In the genomic region with DNA sequence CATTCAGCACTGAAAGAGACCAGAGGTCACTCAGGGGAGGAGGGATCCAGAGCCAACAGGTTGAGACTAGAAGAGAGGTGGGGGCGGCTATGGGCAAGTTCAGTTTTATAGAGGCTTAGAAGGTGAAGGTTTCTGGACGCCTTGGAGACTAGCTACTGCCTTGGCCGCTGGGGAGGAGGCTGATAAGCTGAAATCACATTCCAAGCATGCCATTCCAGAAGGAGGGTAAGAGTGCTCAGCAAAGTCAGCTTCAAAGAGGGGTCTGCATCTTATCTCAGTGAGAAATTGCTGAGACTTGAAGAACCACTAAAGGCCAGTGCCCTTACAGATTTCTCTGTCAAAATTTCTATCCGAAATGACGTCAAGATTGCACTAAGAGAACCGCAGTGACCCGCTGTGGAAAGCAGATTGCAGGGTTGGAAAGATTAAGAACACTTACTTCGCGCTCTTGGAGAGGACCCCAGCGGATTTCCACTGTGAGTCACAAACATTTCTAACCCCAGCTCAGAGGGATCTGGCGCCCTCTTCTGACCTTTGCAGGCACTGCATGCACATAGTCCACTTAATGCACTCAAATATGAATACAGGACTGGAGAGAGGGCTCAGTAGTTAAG, we compare ENCODE assay signal across 8 mouse cellular contexts.
DNase-seq lines count a peak whose midpoint lies in the region; ATAC-seq lines count a peak whose summit lies in the region.

No protein-coding gene starts in this region.

- no peak for ATAC-seq in hindbrain, embryonic 13.5 days (ENCODE audit: low FRiP score)
- ATAC-seq in monocyte, adult 5-6 weeks (replicated peaks; ENCODE audit: insufficient number of reproducible peaks, low FRiP score, low TSS enrichment, poor library complexity, severe bottlenecking), result 0 out of 2 replicates have a peak, but pooled peaks have one; percentile 22

- WGBS in hindbrain, embryonic 13.5 days, result 16% methylated on average over 11 of the region's 11 CpGs

- H3K9ac ChIP-seq in hindbrain, embryonic 13.5 days, result no peak overlapping the region

- H3K27ac ChIP-seq in hindbrain, embryonic 13.5 days, result 0 out of 2 replicates have a peak overlapping the region, but pooled peaks have one; percentile 46

- H3K9me3 ChIP-seq in hindbrain, embryonic 13.5 days, result no peaks in the 10 kb centered on the region

- no peak overlapping the region for H3K4me3 ChIP-seq in hindbrain, embryonic 13.5 days

- no peak overlapping the region for H3K4me2 ChIP-seq in hindbrain, embryonic 13.5 days

- DNase-seq in layer of hippocampus, adult 11-12 months (ENCODE audit: low spot score), result peak; percentile 52
- no peak for DNase-seq in layer of hippocampus, adult 9-11 months
- peak; percentile 6 for DNase-seq in c-Kit-positive CD71-positive TER-119-positive erythroid progenitor cells, embryonic 14.5 days (ENCODE audit: low spot score)
- DNase-seq in frontal cortex, postnatal 25 days (ENCODE audit: low spot score in 2 of 2), result peak; percentile 46 to 66
- DNase-seq in left cerebral cortex, postnatal 10 days (ENCODE audit: extremely low spot score in 1 of 2, low spot score in 2 of 2), result peak; percentile 46 to 81
- DNase-seq in thymus, postnatal 25 days, result peak; percentile 58

- intact Hi-C loops in left cerebral cortex, postnatal 10 days (cut with DNase I), result loop anchor here (5.0 to 10.0 kb wide), 3 partner anchors 119 to 836 kb away; a partner anchor contains a TSS

- no peaks in the 10 kb centered on the region for H3K27me3 ChIP-seq in hindbrain, embryonic 13.5 days

- no peaks in the 10 kb centered on the region for H3K36me3 ChIP-seq in hindbrain, embryonic 13.5 days

- peaks cover 13% of the 10 kb centered on the region; the same call in 1 of the 2 replicates for H3K4me1 ChIP-seq in hindbrain, embryonic 13.5 days (replicated peaks)
